25 mouse cellular contexts compared by ENCODE assay signal in the genomic region with DNA sequence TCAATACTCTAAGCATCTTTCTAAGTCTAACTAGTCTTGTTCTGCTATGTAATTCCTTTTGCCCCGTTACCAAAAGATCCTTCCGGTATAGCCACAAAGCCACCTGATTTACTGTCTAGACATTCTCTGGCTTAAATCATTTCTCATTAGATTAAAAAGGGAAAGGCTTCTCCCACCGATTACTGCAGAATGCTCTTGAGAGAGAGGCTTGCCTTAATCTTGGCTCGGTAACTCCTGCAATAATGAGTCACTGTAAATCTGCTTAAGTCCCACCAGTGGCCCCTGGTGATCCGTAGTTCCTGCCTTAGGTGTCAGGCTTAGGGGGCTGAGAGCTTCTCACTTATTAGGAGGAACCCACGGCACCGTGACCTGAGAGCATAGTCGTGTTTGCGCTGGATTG.
"Had no signal": no experiment of that assay in that cellular context is flagged by ENCODE, and none has a peak within 500 bp of the region (broad histone marks: within the 10 kb centered on the region; RNA-seq: fewer than 3 reads in every experiment).

No protein-coding gene starts in this region.

- H3K4me2 ChIP-seq: heart, embryonic 12.5 days; hindbrain, embryonic 12.5 days; hindbrain, embryonic 14.5 days; kidney, embryonic 15.5 days; limb, embryonic 13.5 days; limb, embryonic 15.5 days; liver, embryonic 12.5 days had no signal

- H3K4me3 ChIP-seq: gastrocnemius, adult 2 months; heart, embryonic 10.5 days; heart, embryonic 12.5 days; hindbrain, embryonic 10.5 days; hindbrain, embryonic 12.5 days; kidney, embryonic 15.5 days; limb, embryonic 13.5 days; limb, embryonic 15.5 days; liver, embryonic 12.5 days had no signal

- H3K27me3 ChIP-seq: heart, embryonic 12.5 days; hindbrain, embryonic 12.5 days; kidney, embryonic 15.5 days; limb, embryonic 13.5 days; limb, embryonic 15.5 days; liver, embryonic 12.5 days had no signal

- ATAC-seq: hindbrain, embryonic 16.5 days; intestine, embryonic 16.5 days; liver, embryonic 12.5 days had no signal

- DNase-seq: gastrocnemius, adult 2 months; gastrocnemius, postnatal 10 days; gastrocnemius, postnatal 25 days; heart, adult 18-20 months; heart, postnatal 10 days; heart, postnatal 4 days; kidney, adult 11 months; kidney, adult 2 months; kidney, adult 9 months; kidney, postnatal 10 days; kidney, postnatal 25 days; layer of hippocampus, adult 9-11 months; layer of hippocampus, postnatal 36 days; left cerebral cortex, postnatal 4 days had no signal

- H3K36me3 ChIP-seq: heart, embryonic 10.5 days; heart, embryonic 12.5 days; hindbrain, embryonic 10.5 days; hindbrain, embryonic 12.5 days; kidney, embryonic 15.5 days; limb, embryonic 13.5 days; limb, embryonic 15.5 days; liver, embryonic 12.5 days had no signal

- H3K4me1 ChIP-seq: heart, embryonic 10.5 days; heart, embryonic 12.5 days; hindbrain, embryonic 10.5 days; hindbrain, embryonic 12.5 days; kidney, embryonic 15.5 days; limb, embryonic 13.5 days; limb, embryonic 15.5 days; liver, embryonic 12.5 days had no signal

- H3K9ac ChIP-seq: heart, embryonic 12.5 days; hindbrain, embryonic 12.5 days; hindbrain, embryonic 14.5 days; kidney, embryonic 15.5 days; limb, embryonic 13.5 days; limb, embryonic 15.5 days; liver, embryonic 12.5 days had no signal

- H3K27ac ChIP-seq: gastrocnemius, adult 2 months; heart, embryonic 10.5 days; hindbrain, embryonic 10.5 days; hindbrain, embryonic 12.5 days; hindbrain, embryonic 14.5 days; kidney, embryonic 15.5 days; limb, embryonic 13.5 days; limb, embryonic 15.5 days; liver, embryonic 12.5 days had no signal

- H3K9me3 ChIP-seq: heart, embryonic 10.5 days; heart, embryonic 12.5 days; hindbrain, embryonic 10.5 days; hindbrain, embryonic 12.5 days; kidney, embryonic 15.5 days; limb, embryonic 13.5 days; limb, embryonic 15.5 days; liver, embryonic 12.5 days had no signal
